Mouse (Mus musculus): ENCODE data around the gene Fam207a. TPM values are rescaled to one million over a fixed set of nuclear protein-coding genes. Genes with fewer than 3 reads are reported as not detected.

Gene Fam207a
- total RNA-seq, 2 experiments from 2014 or later = 9.9 to 10.4 TPM

- no peak for DNase-seq
Measured at GRCm38 (mm10) chr10:77455251-77456010, 60.2 kb downstream of the Fam207a start.

- no peak for DNase-seq
Measured at GRCm38 (mm10) chr10:77454795-77455194, 60.8 kb downstream of the Fam207a start.

- no peak for DNase-seq
Measured at GRCm38 (mm10) chr10:77451822-77452221, 63.8 kb downstream of the Fam207a start.

GRCm38 (mm10) chr10:77450159-77450464 lies 65.5 kb downstream of the Fam207a start:
- no peak for DNase-seq

GRCm38 (mm10) chr10:77449315-77450158 lies 66.0 kb downstream of the Fam207a start:
- DNase-seq = no peak

GRCm38 (mm10) chr10:77448698-77449247 lies 66.8 kb downstream of the Fam207a start:
- no peak for DNase-seq

- no peak for DNase-seq
Measured at GRCm38 (mm10) chr10:77448209-77448608, 67.4 kb downstream of the Fam207a start.

GRCm38 (mm10) chr10:77447755-77448154 lies 67.8 kb downstream of the Fam207a start:
- DNase-seq = no peak

- no peak for DNase-seq
Measured at GRCm38 (mm10) chr10:77442250-77442649, 73.3 kb downstream of the Fam207a start.

GRCm38 (mm10) chr10:77441812-77442211 lies 73.8 kb downstream of the Fam207a start:
- DNase-seq = no peak

GRCm38 (mm10) chr10:77440841-77441755 lies 74.5 kb downstream of the Fam207a start:
- DNase-seq = no peak

- DNase-seq = no peak
Measured at GRCm38 (mm10) chr10:77440286-77440685, 75.3 kb downstream of the Fam207a start.

GRCm38 (mm10) chr10:77439026-77439425 lies 76.6 kb downstream of the Fam207a start:
- DNase-seq = no peak

GRCm38 (mm10) chr10:77438021-77438420 lies 77.6 kb downstream of the Fam207a start:
- DNase-seq = no peak

Other genes with a start within 250 kb of the Fam207a start
- 1 to 10 TPM; 7.5 to 9.2 TPM for gene Adarb1, start 97.5 kb downstream of the Fam207a start, total RNA-seq (2021)
- gene Itgb2, start 14.5 kb upstream of the Fam207a start, total RNA-seq (2021) = 1 to 10 TPM; 2.1 to 4.5 TPM
- gene Pttg1ip, start 65.9 kb upstream of the Fam207a start, total RNA-seq (2021) = 10 to 100 TPM; 70.2 to 71.3 TPM
- 10 to 100 TPM; 64.5 to 65.3 TPM for gene Sumo3, start 90.3 kb upstream of the Fam207a start, total RNA-seq (2021)
- gene Gm49325, start 90.4 kb upstream of the Fam207a start, total RNA-seq (2021) = 10 to 100 TPM in 1 of 2 experiments, 1 to 10 TPM in 1; 10.0 to 11.4 TPM
- gene Ube2g2, start 106.5 kb upstream of the Fam207a start, total RNA-seq (2021) = 10 to 100 TPM; 81.3 to 85.4 TPM
- gene Tspear, start 170.8 kb upstream of the Fam207a start, total RNA-seq (2021) = not detected
- not detected for gene Gm19402, start 175.0 kb upstream of the Fam207a start, total RNA-seq (2021)
- gene Gm9508, start 181.4 kb upstream of the Fam207a start, total RNA-seq (2021) = not detected
- not detected for gene Gm10272, start 190.8 kb upstream of the Fam207a start, total RNA-seq (2021)
- not detected for gene Gm10024, start 195.7 kb upstream of the Fam207a start, total RNA-seq (2021)
- not detected for gene Gm10142, start 200.0 kb upstream of the Fam207a start, total RNA-seq (2021)
- not detected for gene Krtap12-1, start 204.8 kb upstream of the Fam207a start, total RNA-seq (2021)
- not detected for gene Gm10100, start 210.7 kb upstream of the Fam207a start, total RNA-seq (2021)
- not detected for gene Gm18596, start 226.9 kb upstream of the Fam207a start, total RNA-seq (2021)
- not detected for gene Gm9736, start 235.6 kb upstream of the Fam207a start, total RNA-seq (2021)
- not detected for gene Gm3233, start 243.9 kb upstream of the Fam207a start, total RNA-seq (2021)

Measured in gastrocnemius, postnatal 10 days (tissue).